Mouse (Mus musculus) brown adipose tissue, adult 24 weeks (tissue): ENCODE data around the gene Acot4. TPM values are rescaled to one million over a fixed set of nuclear protein-coding genes. Genes with fewer than 3 reads are reported as not detected.
"Not testable (repeated sequence)": the region's sequence is repeated elsewhere in the genome, so short reads cannot be mapped to it uniquely, and the experiment has no call there.

Experiments used
- H3K27ac ChIP-seq: fragments of 200-500 bp; replicated peaks from 2 replicates; pipeline ENCODE4 v1.5.1; 2012; ENCODE audit warnings: low read depth, mild to moderate bottlenecking, low read length
- H3K4me1 ChIP-seq: fragments of 200-500 bp; 2 replicates; pipeline ENCODE4 v1.6.1; 2012; ENCODE audit warnings: low read length, mixed read lengths; ENCODE audit not compliant: control insufficient read depth, insufficient read depth, insufficient read length
- H3K4me3 ChIP-seq: fragments of 200-500 bp; 2 replicates; pipeline ENCODE4 v1.5.1; 2012; ENCODE audit warnings: low read depth, mild to moderate bottlenecking, low read length, moderate library complexity; ENCODE audit not compliant: insufficient read depth
- polyA plus RNA-seq: library from polyadenylated mRNA; stranded (reverse); fragments of >200 nt; gene quantifications from 2 replicates; pipeline ENCODE4 v1.2.4, GENCODE M21; 2012; ENCODE audit not compliant: missing spikeins, insufficient read depth, insufficient read length

The Acot4 gene
- polyA plus RNA-seq, 1 experiment, result 2.8 TPM

DNA sequence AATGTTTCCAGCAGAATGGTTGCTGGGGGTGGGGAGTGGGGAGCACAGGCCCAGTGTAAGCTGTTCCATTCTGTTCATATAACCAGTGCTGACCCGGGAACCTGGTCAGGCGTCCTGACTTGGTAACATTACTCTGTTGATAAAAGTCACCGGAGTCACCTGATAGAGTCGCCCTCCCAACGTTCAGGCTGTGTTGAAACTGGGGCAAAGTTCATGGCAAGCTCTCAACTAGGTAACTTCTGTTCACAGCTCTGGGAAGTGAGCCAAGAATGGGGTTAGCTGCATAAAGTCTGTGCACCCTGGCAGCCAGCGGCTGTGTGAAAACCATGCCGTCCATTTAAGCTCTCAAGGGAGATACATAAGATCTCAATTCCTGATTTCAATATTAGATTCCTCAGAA lies 17.7 kb upstream of the Acot4 start:
- H3K4me1 ChIP-seq, H3K27ac ChIP-seq, H3K4me3 ChIP-seq: not testable (repeated sequence)

GRCm38 (mm10) chr12:84022266-84022665 lies 15.9 kb upstream of the Acot4 start:
- H3K4me1 ChIP-seq, H3K27ac ChIP-seq, H3K4me3 ChIP-seq: not testable (repeated sequence)

- H3K4me3 ChIP-seq, result no peak overlapping the region
- 0 out of 2 replicates have a peak, but pooled peaks cover 2% of the 10 kb centered on the region for H3K4me1 ChIP-seq
- no peak overlapping the region for H3K27ac ChIP-seq
These were observed 15.0 kb upstream of the Acot4 start for GRCm38 (mm10) chr12:84023052-84023745.

GRCm38 (mm10) chr12:84025888-84026287 lies 12.3 kb upstream of the Acot4 start:
- Histone ChIP-seq H3K27ac (no peak overlapping the region), H3K4me1 (no peaks in the 10 kb centered on the region), H3K4me3 (no peak overlapping the region)

DNA sequence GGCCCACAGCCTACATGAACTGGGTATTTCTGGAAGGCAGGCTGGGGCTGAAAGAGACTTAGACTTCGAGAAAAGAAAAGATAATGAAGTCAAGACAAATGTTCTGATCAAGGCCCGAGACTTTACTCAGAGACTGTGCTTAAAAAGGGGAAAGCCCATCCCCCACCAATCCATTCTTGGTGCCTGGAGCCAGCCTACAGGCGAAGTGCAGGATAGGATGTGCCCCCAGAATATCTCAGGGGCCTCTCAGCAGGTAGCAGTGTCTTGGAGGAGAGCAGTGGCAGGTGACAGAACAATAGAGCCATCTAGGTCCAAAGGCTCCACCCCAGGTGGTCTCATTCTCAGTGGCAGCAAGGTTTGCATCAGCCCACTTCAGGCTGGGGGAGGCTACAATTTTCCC lies 9.9 kb upstream of the Acot4 start:
- not testable (repeated sequence) for H3K4me1 ChIP-seq, H3K27ac ChIP-seq, H3K4me3 ChIP-seq

DNA sequence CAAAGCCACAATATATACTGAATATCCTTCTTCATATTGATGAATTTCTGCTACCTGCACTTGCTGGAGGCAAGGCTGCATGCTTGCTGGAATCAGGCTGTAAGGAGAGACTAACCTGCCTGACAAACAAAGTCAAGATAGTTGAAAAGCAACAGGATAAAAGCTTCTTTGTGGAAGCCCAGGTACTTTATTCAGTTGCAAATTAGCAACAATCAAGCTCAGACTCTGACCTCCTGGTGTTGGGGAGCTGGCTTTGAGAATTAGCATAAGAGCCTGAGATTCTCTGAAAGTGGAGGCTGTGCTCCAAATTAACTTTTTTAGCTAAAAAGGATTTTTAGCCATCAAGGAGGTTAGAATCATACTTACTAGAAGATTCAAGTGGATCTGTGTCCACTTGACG lies 9.1 kb upstream of the Acot4 start:
- H3K4me1 ChIP-seq, H3K27ac ChIP-seq, H3K4me3 ChIP-seq: not testable (repeated sequence)

GRCm38 (mm10) chr12:84030659-84031332 lies 7.4 kb upstream of the Acot4 start:
- no peak overlapping the region for H3K27ac ChIP-seq

GRCm38 (mm10) chr12:84032854-84033253 lies 5.3 kb upstream of the Acot4 start:
- no peak overlapping the region for H3K27ac ChIP-seq
- no peaks in the 10 kb centered on the region; the same call in 1 of the 2 replicates for H3K4me1 ChIP-seq
- H3K4me3 ChIP-seq, result no peak overlapping the region

More at GRCm38 (mm10) chr12:84030659-84031332, 7.4 kb upstream of the Acot4 start:
- H3K4me3 ChIP-seq, result no peak overlapping the region
- no peaks in the 10 kb centered on the region; the same call in 1 of the 2 replicates for H3K4me1 ChIP-seq

GRCm38 (mm10) chr12:84033302-84033701 lies 4.9 kb upstream of the Acot4 start:
- not testable (repeated sequence) for H3K4me1 ChIP-seq, H3K4me3 ChIP-seq, H3K27ac ChIP-seq

GRCm38 (mm10) chr12:84034108-84034507 lies 4.1 kb upstream of the Acot4 start:
- H3K27ac ChIP-seq, result no peak overlapping the region
- H3K4me1 ChIP-seq, result no peaks in the 10 kb centered on the region; the same call in 1 of the 2 replicates
- H3K4me3 ChIP-seq, result no peak overlapping the region

DNA sequence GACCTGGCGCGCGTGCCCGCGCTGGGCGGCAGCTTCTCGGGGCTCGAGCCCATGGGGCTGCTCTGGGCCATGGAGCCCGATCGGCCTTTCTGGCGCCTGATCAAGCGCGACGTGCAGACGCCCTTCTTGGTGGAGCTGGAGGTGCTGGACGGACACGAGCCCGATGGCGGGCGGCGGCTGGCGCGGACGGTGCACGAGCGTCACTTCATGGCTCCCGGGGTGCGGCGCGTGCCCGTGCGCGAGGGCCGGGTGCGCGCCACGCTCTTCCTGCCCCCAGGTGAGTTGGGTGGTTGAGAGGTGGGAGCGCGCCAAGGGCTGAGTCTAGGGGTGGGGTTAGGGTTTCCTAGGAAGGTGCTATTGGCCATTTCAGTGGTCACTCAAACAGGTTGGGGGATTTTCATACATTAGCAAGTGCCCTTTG lies 522 bp downstream of the Acot4 start, which contains the start of gene Gm49366:
Gene Gm49366, plus strand, starts transcription at position 245 of the 421 bp plus-strand sequence.
- Histone ChIP-seq H3K4me3 (peak within 1 kb of the TSS; percentile 68), H3K27ac (peak within 1 kb of the TSS; percentile 52)
- H3K4me1 ChIP-seq, result not testable (repeated sequence)

GRCm38 (mm10) chr12:84042248-84042647 lies 4.1 kb downstream of the Acot4 start:
- Histone ChIP-seq H3K4me3 (no peak overlapping the region), H3K27ac (no peak overlapping the region), H3K4me1 (no peaks in the 10 kb centered on the region)

GRCm38 (mm10) chr12:84044045-84044444 lies 5.9 kb downstream of the Acot4 start:
- Histone ChIP-seq H3K4me3 (no peak overlapping the region), H3K27ac (no peak overlapping the region), H3K4me1 (no peaks in the 10 kb centered on the region)

GRCm38 (mm10) chr12:84046906-84047305 lies 8.7 kb downstream of the Acot4 start:
- Histone ChIP-seq H3K4me3 (no peak overlapping the region), H3K27ac (no peak overlapping the region), H3K4me1 (no peaks in the 10 kb centered on the region)

DNA sequence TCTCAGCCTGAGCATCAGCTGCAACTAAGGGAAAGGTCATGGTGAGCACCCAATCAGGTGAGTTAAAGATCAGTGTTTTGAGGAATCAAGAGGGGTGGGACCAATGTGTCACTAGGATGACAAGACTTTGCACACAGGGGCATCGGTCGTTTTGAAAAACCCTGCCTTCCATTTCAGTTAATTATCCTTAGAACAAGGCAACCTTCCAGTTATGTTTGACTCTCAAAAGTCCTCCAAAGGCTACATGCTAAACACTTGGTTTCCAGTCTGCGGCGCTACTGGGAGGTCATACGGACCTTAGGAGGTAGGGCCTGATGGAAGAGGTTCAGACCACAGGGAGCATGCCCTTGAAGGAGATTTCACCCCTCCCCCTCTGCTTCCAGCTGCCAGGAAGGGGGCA lies 12.6 kb downstream of the Acot4 start:
- not testable (repeated sequence) for H3K27ac ChIP-seq, H3K4me3 ChIP-seq, H3K4me1 ChIP-seq

DNA sequence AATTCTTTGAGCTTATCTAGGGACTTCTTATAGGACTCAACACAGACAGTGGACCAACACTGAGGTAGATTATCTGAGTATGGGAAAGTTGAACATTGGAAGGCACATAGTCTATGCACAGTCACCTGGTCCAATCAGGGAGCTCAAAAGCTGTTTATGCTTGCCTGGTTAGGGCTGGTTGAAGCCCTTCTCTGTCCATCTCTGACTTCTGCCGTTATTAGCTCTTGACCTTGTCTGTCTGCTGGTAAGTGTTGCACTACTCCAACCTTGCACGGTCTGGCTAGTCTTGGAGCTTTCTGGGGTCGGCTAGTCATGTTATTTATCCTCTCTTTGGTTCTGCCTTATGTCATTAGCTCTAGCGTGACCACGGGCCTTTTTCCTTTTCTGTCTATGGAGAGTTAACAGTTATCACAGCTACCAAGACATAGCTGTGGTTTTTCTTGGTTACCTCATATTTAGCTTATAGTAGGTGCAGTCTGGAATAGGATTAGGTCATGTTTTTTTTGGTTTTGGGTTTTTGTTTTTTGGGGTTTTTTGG lies 13.8 kb downstream of the Acot4 start, which contains the start of gene Acot3:
Gene Acot3, plus strand, starts transcription at position 208 of the 538 bp plus-strand sequence.
- Histone ChIP-seq H3K4me3 (no peak within 1 kb of the TSS), H3K4me1 (no peaks in the 10 kb centered on the region), H3K27ac (no peak within 1 kb of the TSS)
